Mouse (Mus musculus) embryonic facial prominence, embryonic 11.5 days (tissue): ENCODE results near the gene Esm1. TPM values are rescaled to one million over a fixed set of nuclear protein-coding genes. Genes with fewer than 3 reads are reported as not detected.

Source experiments
- ATAC-seq: fragments of 200-750 bp; cut with Nextera tagmentation; replicated peaks from 2 replicates; pipeline ENCODE4 v1.8.0; 2017; ENCODE audit warnings: low read depth; ENCODE audit not compliant: insufficient number of reproducible peaks, low FRiP score, low TSS enrichment
- DNase-seq: peaks from one replicate; pipeline ENCODE4 v3.0.0-alpha.2; 2015; ENCODE audit warnings: low spot score
- H3K27ac ChIP-seq: fragments of 300-500 bp; sonication (generic); replicated peaks from 2 replicates; pipeline ENCODE4 v1.5.1; 2014; ENCODE audit warnings: mild to moderate bottlenecking, low read depth, low read length, control low read depth
- H3K27me3 ChIP-seq: fragments of 300-500 bp; sonication (generic); 2 replicates; pipeline ENCODE4 v1.6.1; 2014; ENCODE audit warnings: mild to moderate bottlenecking, low read length, moderate library complexity, mixed read lengths; ENCODE audit not compliant: control insufficient read depth, insufficient read depth
- H3K36me3 ChIP-seq: fragments of 300-500 bp; sonication (generic); replicated peaks from 2 replicates; pipeline ENCODE4 v1.6.1; 2014; ENCODE audit warnings: low read depth, mild to moderate bottlenecking, low read length, moderate library complexity, mixed read lengths; ENCODE audit not compliant: control insufficient read depth, insufficient read depth
- H3K4me1 ChIP-seq: fragments of 300-500 bp; sonication (generic); 2 replicates; pipeline ENCODE4 v1.6.1; 2014; ENCODE audit warnings: low read length, mixed read lengths; ENCODE audit not compliant: control insufficient read depth, insufficient read depth
- H3K4me2 ChIP-seq: fragments of 300-500 bp; sonication (generic); 2 replicates; pipeline ENCODE4 v1.6.1; 2014; ENCODE audit warnings: low read depth, mild to moderate bottlenecking, control low read depth, low read length, moderate library complexity
- H3K4me3 ChIP-seq: fragments of 300-500 bp; sonication (generic); 2 replicates; pipeline ENCODE4 v1.5.1; 2014; ENCODE audit warnings: low read depth, low read length, control low read depth
- H3K9ac ChIP-seq: fragments of 300-500 bp; sonication (generic); replicated peaks from 2 replicates; pipeline ENCODE4 v1.6.1; 2014; ENCODE audit warnings: mild to moderate bottlenecking, control low read depth, low read length
- H3K9me3 ChIP-seq: fragments of 300-500 bp; sonication (generic); replicated peaks from 2 replicates; pipeline ENCODE4 v1.6.1; 2016; ENCODE audit warnings: mild to moderate bottlenecking, low read length, inconsistent platforms, mixed read lengths; ENCODE audit not compliant: control insufficient read depth
- WGBS: fragments of 180-500 bp; shearing (Covaris S2); extraction: QIAGEN DNeasy Blood & Tissue Kit; methylation state at CpG from one replicate; pipeline ENCODE4 v1.1.7; 2014; 5-methylcytosine and 5-hydroxymethylcytosine counted together
- polyA plus RNA-seq: library from polyadenylated mRNA; unstranded; fragments of >200 nt; fragmentation: Nextera tagmentation; extraction: Ambion mirVana; gene quantifications from 2 replicates; pipeline ENCODE4 v1.2.1, GENCODE M21; 2014

Gene Esm1
- 2.1 and 2.3 TPM in 2 replicates for polyA plus RNA-seq

- Histone ChIP-seq H3K9ac (no peak within 1 kb of the TSS), H3K4me2 (no peak within 1 kb of the TSS), H3K9me3 (no peaks in the 10 kb centered on the region), H3K4me3 (no peak within 1 kb of the TSS), H3K27ac (no peak within 1 kb of the TSS), H3K27me3 (no peaks in the 10 kb centered on the region), H3K36me3 (no peaks in the 10 kb centered on the region), H3K4me1 (no peaks in the 10 kb centered on the region)
- no peak for ATAC-seq
- 45% methylated on average over 15 of the region's 15 CpGs for WGBS
- no peak for DNase-seq
Observed at GRCm38 (mm10) chr13:113209624-113210023, at the start of gene Esm1. TSS of gene Esm1 (plus strand) at chr13:113209659.

GRCm38 (mm10) chr13:113164252-113165005 lies 45.0 kb upstream of the Esm1 start:
- H3K27ac ChIP-seq = no peak overlapping the region
- H3K4me1 ChIP-seq = no peaks in the 10 kb centered on the region
- no peaks in the 10 kb centered on the region for H3K9me3 ChIP-seq
- DNase-seq (no peak), ATAC-seq (no peak)
- no peak overlapping the region for H3K4me3 ChIP-seq
- no peak overlapping the region for H3K9ac ChIP-seq
- no peaks in the 10 kb centered on the region for H3K36me3 ChIP-seq
- H3K27me3 ChIP-seq = no peaks in the 10 kb centered on the region
- whole genome bisulfite sequencing = 89% methylated on average over 5 of the region's 5 CpGs
- H3K4me2 ChIP-seq = no peak overlapping the region

GRCm38 (mm10) chr13:113168018-113168534 lies 41.4 kb upstream of the Esm1 start:
- Histone ChIP-seq H3K27me3 (no peaks in the 10 kb centered on the region), H3K4me3 (no peak overlapping the region)
- 79% methylated on average over 9 of the region's 9 CpGs for WGBS

GRCm38 (mm10) chr13:113170256-113170655 lies 39.2 kb upstream of the Esm1 start:
- H3K4me3 ChIP-seq = no peak overlapping the region
- no peaks in the 10 kb centered on the region for H3K4me1 ChIP-seq
- H3K27ac ChIP-seq = no peak overlapping the region
- ATAC-seq (no peak), DNase-seq (no peak)
- H3K9me3 ChIP-seq = no peaks in the 10 kb centered on the region
- no peaks in the 10 kb centered on the region for H3K27me3 ChIP-seq
- no peaks in the 10 kb centered on the region for H3K36me3 ChIP-seq
- H3K9ac ChIP-seq = no peak overlapping the region
- H3K4me2 ChIP-seq = no peak overlapping the region

More at GRCm38 (mm10) chr13:113168018-113168534, 41.4 kb upstream of the Esm1 start:
- Histone ChIP-seq H3K36me3 (no peaks in the 10 kb centered on the region), H3K9me3 (no peaks in the 10 kb centered on the region), H3K9ac (no peak overlapping the region), H3K4me1 (no peaks in the 10 kb centered on the region), H3K4me2 (no peak overlapping the region), H3K27ac (no peak overlapping the region)
- DNase-seq = no peak
- no peak for ATAC-seq

DNA sequence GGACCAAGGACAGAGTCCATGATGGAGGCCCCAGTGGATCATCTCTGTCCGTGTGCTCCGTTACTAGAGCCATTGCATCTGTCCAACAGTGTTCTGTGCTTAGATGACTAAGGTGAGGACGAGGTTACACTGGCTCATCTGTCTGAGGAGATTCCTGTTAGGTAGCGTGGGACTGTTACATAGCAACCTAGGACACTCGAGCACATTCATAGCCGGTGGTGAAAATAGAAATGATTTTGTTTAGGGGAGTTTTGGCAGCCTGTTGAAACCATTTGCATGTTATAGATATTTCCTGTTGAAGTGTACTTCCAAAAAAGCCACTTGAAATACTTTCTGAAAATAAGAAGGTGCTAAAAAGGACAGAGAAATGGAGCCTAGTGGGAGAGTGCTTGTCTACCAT lies 35.3 kb upstream of the Esm1 start:
- H3K36me3 ChIP-seq = no peaks in the 10 kb centered on the region
- no peak overlapping the region for H3K27ac ChIP-seq
- H3K27me3 ChIP-seq = no peaks in the 10 kb centered on the region
- H3K4me2 ChIP-seq = no peak overlapping the region
- no peak overlapping the region for H3K9ac ChIP-seq
- ATAC-seq = no peak
- 91% methylated on average over 6 of the region's 6 CpGs for WGBS
- no peaks in the 10 kb centered on the region for H3K4me1 ChIP-seq
- no peak overlapping the region for H3K4me3 ChIP-seq
- no peaks in the 10 kb centered on the region for H3K9me3 ChIP-seq
- no peak for DNase-seq

- 87% methylated on average over 8 of the region's 8 CpGs for WGBS
- H3K27ac ChIP-seq = no peak overlapping the region
- no peaks in the 10 kb centered on the region for H3K27me3 ChIP-seq
- no peak for DNase-seq
- no peak overlapping the region for H3K4me2 ChIP-seq
- no peaks in the 10 kb centered on the region for H3K36me3 ChIP-seq
- no peak overlapping the region for H3K4me3 ChIP-seq
- no peaks in the 10 kb centered on the region for H3K4me1 ChIP-seq
- no peak for ATAC-seq
- no peaks in the 10 kb centered on the region for H3K9me3 ChIP-seq
- H3K9ac ChIP-seq = no peak overlapping the region
Observed at GRCm38 (mm10) chr13:113183310-113183709, 26.1 kb upstream of the Esm1 start.

GRCm38 (mm10) chr13:113183720-113184119 lies 25.7 kb upstream of the Esm1 start:
- DNase-seq = no peak
- H3K4me1 ChIP-seq = no peaks in the 10 kb centered on the region
- no peak overlapping the region for H3K4me2 ChIP-seq
- H3K36me3 ChIP-seq = no peaks in the 10 kb centered on the region
- WGBS = 87% methylated on average over 4 of the region's 4 CpGs
- H3K9ac ChIP-seq = no peak overlapping the region
- no peaks in the 10 kb centered on the region for H3K9me3 ChIP-seq
- no peak for ATAC-seq
- no peak overlapping the region for H3K27ac ChIP-seq
- H3K4me3 ChIP-seq = no peak overlapping the region
- H3K27me3 ChIP-seq = no peaks in the 10 kb centered on the region

- DNase-seq (no peak), ATAC-seq (no peak)
- no peak overlapping the region for H3K9ac ChIP-seq
- no peak overlapping the region for H3K4me2 ChIP-seq
- H3K36me3 ChIP-seq = no peaks in the 10 kb centered on the region
- H3K27me3 ChIP-seq = no peaks in the 10 kb centered on the region
- H3K4me1 ChIP-seq = no peaks in the 10 kb centered on the region
- no peak overlapping the region for H3K4me3 ChIP-seq
- H3K27ac ChIP-seq = no peak overlapping the region
- 70% methylated on average over 13 of the region's 13 CpGs for WGBS
- no peaks in the 10 kb centered on the region for H3K9me3 ChIP-seq
Observed at GRCm38 (mm10) chr13:113196808-113197674, 12.4 kb upstream of the Esm1 start.
